Mouse (Mus musculus) midbrain, postnatal 0 days (tissue): Measurements from ENCODE around the gene Zfp750. TPM values are rescaled to one million over a fixed set of nuclear protein-coding genes. Genes with fewer than 3 reads are reported as not detected.
A peak's percentile ranks its signal among the peaks of the same experiment; 100 is the strongest.

Experiments
- ATAC-seq: fragments of 200-750 bp; cut with Nextera tagmentation; 2 replicates; pipeline ENCODE4 v1.8.0; 2017; ENCODE audit warnings: moderate number of reproducible peaks, mild to moderate bottlenecking, moderate TSS enrichment, moderate library complexity; ENCODE audit not compliant: low FRiP score
- DNase-seq: peaks from one replicate; pipeline ENCODE4 v3.0.0-alpha.2; 2015; ENCODE audit warnings: low spot score
- H3K27ac ChIP-seq: fragments of 300-500 bp; sonication (generic); 2 replicates; pipeline ENCODE4 v1.5.1; 2014; ENCODE audit warnings: low read depth, mild to moderate bottlenecking, low read length, mixed read lengths
- H3K27me3 ChIP-seq: fragments of 300-500 bp; sonication (generic); 2 replicates; pipeline ENCODE4 v1.6.1; 2014; ENCODE audit warnings: low read length, control low read depth, mixed read lengths; ENCODE audit not compliant: insufficient read depth
- H3K36me3 ChIP-seq: fragments of 300-500 bp; sonication (generic); 2 replicates; pipeline ENCODE4 v1.6.1; 2014; ENCODE audit warnings: low read length, control low read depth, mixed read lengths; ENCODE audit not compliant: insufficient read depth
- H3K4me1 ChIP-seq: fragments of 300-500 bp; sonication (generic); 2 replicates; pipeline ENCODE4 v1.6.1; 2014; ENCODE audit warnings: mild to moderate bottlenecking, control low read depth, antibody characterized with exemption, low read length, mixed read lengths; ENCODE audit not compliant: insufficient read depth
- H3K4me2 ChIP-seq: fragments of 300-500 bp; sonication (generic); 2 replicates; pipeline ENCODE4 v1.6.1; 2014; ENCODE audit warnings: low read depth, mild to moderate bottlenecking, low read length, mixed read lengths; ENCODE audit not compliant: poor library complexity, severe bottlenecking
- H3K4me3 ChIP-seq: fragments of 300-500 bp; sonication (generic); 2 replicates; pipeline ENCODE4 v1.5.1; 2014; ENCODE audit warnings: low read depth, mild to moderate bottlenecking, low read length, moderate library complexity
- H3K9ac ChIP-seq: fragments of 300-500 bp; sonication (generic); replicated peaks from 2 replicates; pipeline ENCODE4 v1.6.1; 2014; ENCODE audit warnings: mild to moderate bottlenecking, low read length, moderate library complexity, mixed read lengths; ENCODE audit not compliant: poor library complexity, severe bottlenecking
- H3K9me3 ChIP-seq: fragments of 300-500 bp; sonication (generic); 2 replicates; pipeline ENCODE4 v1.6.1; 2016; ENCODE audit warnings: low read length, control low read depth
- CTCF ChIP-seq: IDR thresholded peaks from 2 replicates; pipeline ENCODE4 v1.5.1; 2016; ENCODE audit warnings: antibody characterized with exemption, mild to moderate bottlenecking
- WGBS: fragments of 180-500 bp; shearing (Covaris S2); extraction: QIAGEN DNeasy Blood & Tissue Kit; methylation state at CpG from one replicate; pipeline ENCODE4 v1.1.7; 2014; 5-methylcytosine and 5-hydroxymethylcytosine counted together
- polyA plus RNA-seq: library from polyadenylated mRNA; unstranded; fragments of >200 nt; fragmentation: Nextera tagmentation; extraction: Ambion mirVana; gene quantifications from 2 replicates; pipeline ENCODE4 v1.2.1, GENCODE M21; 2015
- total RNA-seq: library from RNA; depleted of rRNA; stranded (reverse); fragments of >200 nt; gene quantifications from 2 replicates; pipeline ENCODE4 v1.2.3, GENCODE M21; 2014

Gene Zfp750
- total and polyA plus RNA-seq, 2 experiments from 2014 or later = 0.35 to 0.71 TPM

- peaks cover 18% of the 10 kb centered on the region; the same call in 1 of the 2 replicates for H3K36me3 ChIP-seq
- TF ChIP-seq CTCF = no peak
- peaks cover 9% of the 10 kb centered on the region; the same call in 1 of the 2 replicates for H3K4me1 ChIP-seq
- H3K4me3 ChIP-seq = no peak overlapping the region
- H3K9me3 ChIP-seq = no peaks in the 10 kb centered on the region
- H3K9ac ChIP-seq = no peak overlapping the region
- ATAC-seq = no peak
- DNase-seq = no peak
- 77% methylated on average over 7 of the region's 7 CpGs for WGBS
- H3K27me3 ChIP-seq = no peaks in the 10 kb centered on the region
- H3K27ac ChIP-seq = no peak overlapping the region
- no peak overlapping the region for H3K4me2 ChIP-seq
Measured at GRCm38 (mm10) chr11:121544755-121545397, 25.7 kb upstream of the Zfp750 start.

- Histone ChIP-seq H3K9ac (no peak overlapping the region; the same call in 1 of the 2 replicates), H3K27me3 (no peaks in the 10 kb centered on the region), H3K4me3 (no peak overlapping the region), H3K4me2 (no peak overlapping the region), H3K27ac (no peak overlapping the region), H3K9me3 (no peaks in the 10 kb centered on the region), H3K4me1 (0 out of 2 replicates have a peak, but pooled peaks cover 1% of the 10 kb centered on the region), H3K36me3 (peaks cover 18% of the 10 kb centered on the region; the same call in 1 of the 2 replicates)
- 88% methylated on average over 9 of the region's 9 CpGs for WGBS
- TF ChIP-seq CTCF = no peak
- ATAC-seq = no peak
- peak; percentile 3 for DNase-seq
Measured at GRCm38 (mm10) chr11:121543922-121544321, 24.8 kb upstream of the Zfp750 start.

GRCm38 (mm10) chr11:121543287-121543856, 24.2 kb upstream of the Zfp750 start:
- no peak overlapping the region for H3K4me2 ChIP-seq
- H3K27me3 ChIP-seq = no peaks in the 10 kb centered on the region
- no peaks in the 10 kb centered on the region for H3K4me1 ChIP-seq
- no peak overlapping the region for H3K4me3 ChIP-seq
- H3K27ac ChIP-seq = no peak overlapping the region
- ATAC-seq (no peak), DNase-seq (no peak)
- H3K9me3 ChIP-seq = no peaks in the 10 kb centered on the region
- TF ChIP-seq CTCF = no peak
- WGBS = 93% methylated on average over 5 of the region's 5 CpGs
- H3K36me3 ChIP-seq = peaks cover 18% of the 10 kb centered on the region; the same call in 1 of the 2 replicates
- H3K9ac ChIP-seq = no peak overlapping the region

GRCm38 (mm10) chr11:121542471-121542870, 23.3 kb upstream of the Zfp750 start:
- no peak for TF ChIP-seq CTCF
- WGBS = 90% methylated on average over 4 of the region's 4 CpGs
- Histone ChIP-seq H3K9ac (no peak overlapping the region), H3K4me1 (no peaks in the 10 kb centered on the region), H3K4me2 (no peak overlapping the region), H3K27me3 (no peaks in the 10 kb centered on the region), H3K9me3 (no peaks in the 10 kb centered on the region), H3K27ac (no peak overlapping the region), H3K36me3 (peaks cover 18% of the 10 kb centered on the region; the same call in 1 of the 2 replicates), H3K4me3 (no peak overlapping the region)
- DNase-seq (no peak), ATAC-seq (no peak)

- ATAC-seq = no peak
- 55% methylated on average over 3 of the region's 3 CpGs for WGBS
- Histone ChIP-seq H3K9ac (no peak overlapping the region), H3K9me3 (no peaks in the 10 kb centered on the region), H3K36me3 (0 out of 2 replicates have a peak, but pooled peaks cover 4% of the 10 kb centered on the region), H3K4me3 (no peak overlapping the region), H3K4me2 (no peak overlapping the region), H3K27me3 (no peaks in the 10 kb centered on the region), H3K4me1 (no peaks in the 10 kb centered on the region), H3K27ac (no peak overlapping the region)
- no peak for DNase-seq
- no peak for TF ChIP-seq CTCF
Measured at GRCm38 (mm10) chr11:121536528-121536927, 17.4 kb upstream of the Zfp750 start.

GRCm38 (mm10) chr11:121529747-121530146, 10.6 kb upstream of the Zfp750 start:
- no peak for TF ChIP-seq CTCF

More at GRCm38 (mm10) chr11:121529747-121530146, 10.6 kb upstream of the Zfp750 start:
- no peak overlapping the region for H3K27ac ChIP-seq
- H3K9ac ChIP-seq = no peak overlapping the region
- H3K9me3 ChIP-seq = no peaks in the 10 kb centered on the region
- DNase-seq (no peak), ATAC-seq (no peak)
- no peaks in the 10 kb centered on the region for H3K27me3 ChIP-seq
- no peak overlapping the region for H3K4me3 ChIP-seq
- no peak overlapping the region for H3K4me2 ChIP-seq
- 97% methylated on average over 3 of the region's 3 CpGs for WGBS
- no peaks in the 10 kb centered on the region for H3K36me3 ChIP-seq
- no peaks in the 10 kb centered on the region for H3K4me1 ChIP-seq
